Mouse (Mus musculus) olfactory bulb, adult 2 months (tissue): Measurements from ENCODE around the gene Capns2.

Experiments used
- CTCF ChIP-seq: fragments of 200-500 bp; IDR thresholded peaks from 2 replicates; pipeline ENCODE4 v1.5.1; 2012; ENCODE audit warnings: low read depth, mild to moderate bottlenecking, low read length, moderate library complexity; ENCODE audit not compliant: insufficient read depth
- POLR2A ChIP-seq: fragments of 200-500 bp; IDR thresholded peaks from 2 replicates; pipeline ENCODE4 v1.6.1; 2012; ENCODE audit warnings: mild to moderate bottlenecking, low read depth, low read length, moderate library complexity; ENCODE audit not compliant: insufficient read depth

GRCm38 (mm10) chr8:92921768-92922167 lies 20.6 kb downstream of the Capns2 start:
- TF ChIP-seq CTCF: no peak
- TF ChIP-seq POLR2A: no peak
